In genomic region chr16:45608481-45608954, GRCm38 (mm10) we compare ENCODE assay signal across 9 mouse cellular contexts. TPM values are rescaled to one million over a fixed set of nuclear protein-coding genes. Genes with fewer than 3 reads are reported as not detected.
A peak's percentile ranks its signal among the peaks of the same experiment; 100 is the strongest.
DNase-seq lines count a peak whose midpoint lies in the region; ATAC-seq lines count a peak whose summit lies in the region.
"Had no signal": no experiment of that assay in that cellular context is flagged by ENCODE, and none has a peak within 500 bp of the region (broad histone marks: within the 10 kb centered on the region; RNA-seq: fewer than 3 reads in every experiment).

No protein-coding gene starts in this region.

- 58% methylated on average over 4 of the region's 4 CpGs for whole genome bisulfite sequencing in hindbrain, embryonic 14.5 days
- WGBS in hindbrain, embryonic 11.5 days = 65% methylated on average over 4 of the region's 4 CpGs
- WGBS in liver, embryonic 12.5 days (ENCODE audit: insufficient replicate concordance) = 38% methylated on average over 4 of the region's 4 CpGs

- H3K36me3 ChIP-seq in hindbrain, embryonic 14.5 days (replicated peaks; ENCODE audit: control insufficient read depth, insufficient read depth) = no peaks in the 10 kb centered on the region
- no peaks in the 10 kb centered on the region for H3K36me3 ChIP-seq in hindbrain, embryonic 11.5 days (ENCODE audit: control insufficient read depth, insufficient read depth, low read length)
- H3K36me3 ChIP-seq in liver, embryonic 12.5 days = no peaks in the 10 kb centered on the region
- H3K36me3 ChIP-seq in splenic B cell, adult 2 months (ENCODE audit: control insufficient read depth, insufficient read depth, low read length, poor library complexity, severe bottlenecking) = no peaks in the 10 kb centered on the region
- H3K36me3 ChIP-seq: embryonic facial prominence, embryonic 15.5 days had no signal

- no peak for ATAC-seq in hindbrain, embryonic 14.5 days (ENCODE audit: low FRiP score)
- no peak for ATAC-seq in hindbrain, embryonic 11.5 days (ENCODE audit: low FRiP score)
- peak; percentile 59 for ATAC-seq in liver, embryonic 12.5 days

- H3K4me3 ChIP-seq in hindbrain, embryonic 14.5 days (replicated peaks; ENCODE audit: low read length) = no peak overlapping the region
- no peak overlapping the region for H3K4me3 ChIP-seq in hindbrain, embryonic 11.5 days (ENCODE audit: low read depth, low read length)
- H3K4me3 ChIP-seq in liver, embryonic 12.5 days = no peak overlapping the region
- H3K4me3 ChIP-seq: embryonic facial prominence, embryonic 15.5 days had no signal

- no peaks in the 10 kb centered on the region for H3K9me3 ChIP-seq in hindbrain, embryonic 14.5 days (ENCODE audit: control insufficient read depth, low read length)
- H3K9me3 ChIP-seq in hindbrain, embryonic 11.5 days (ENCODE audit: control insufficient read depth, low read length) = no peaks in the 10 kb centered on the region
- H3K9me3 ChIP-seq in liver, embryonic 12.5 days (replicated peaks) = no peaks in the 10 kb centered on the region
- H3K9me3 ChIP-seq: embryonic facial prominence, embryonic 15.5 days had no signal

- no peak overlapping the region for H3K4me2 ChIP-seq in hindbrain, embryonic 14.5 days (replicated peaks)
- H3K4me2 ChIP-seq in hindbrain, embryonic 11.5 days (replicated peaks; ENCODE audit: low read depth, low read length) = no peak overlapping the region
- no peak overlapping the region for H3K4me2 ChIP-seq in liver, embryonic 12.5 days
- H3K4me2 ChIP-seq: embryonic facial prominence, embryonic 15.5 days had no signal

- H3K27me3 ChIP-seq in hindbrain, embryonic 14.5 days (ENCODE audit: control insufficient read depth, insufficient read depth, low read length) = no peaks in the 10 kb centered on the region
- no peaks in the 10 kb centered on the region for H3K27me3 ChIP-seq in hindbrain, embryonic 11.5 days (ENCODE audit: control insufficient read depth, insufficient read depth, low read length)
- H3K27me3 ChIP-seq in liver, embryonic 12.5 days (replicated peaks) = no peaks in the 10 kb centered on the region
- H3K27me3 ChIP-seq in splenic B cell, adult 2 months (ENCODE audit: control insufficient read depth, insufficient read depth, low read length, poor library complexity, severe bottlenecking) = no peaks in the 10 kb centered on the region
- H3K27me3 ChIP-seq: embryonic facial prominence, embryonic 15.5 days had no signal

- H3K4me1 ChIP-seq in hindbrain, embryonic 14.5 days (replicated peaks; ENCODE audit: control insufficient read depth, insufficient read depth, low read length) = no peaks in the 10 kb centered on the region
- H3K4me1 ChIP-seq in hindbrain, embryonic 11.5 days (replicated peaks; ENCODE audit: control insufficient read depth, insufficient read depth, low read length) = no peaks in the 10 kb centered on the region
- H3K4me1 ChIP-seq in liver, embryonic 12.5 days = peaks cover 4% of the 10 kb centered on the region; the same call in 1 of the 2 replicates
- H3K4me1 ChIP-seq: embryonic facial prominence, embryonic 15.5 days had no signal

- H3K9ac ChIP-seq in hindbrain, embryonic 14.5 days = no peak overlapping the region
- no peak overlapping the region for H3K9ac ChIP-seq in hindbrain, embryonic 11.5 days (ENCODE audit: low read depth, low read length)
- no peak overlapping the region for H3K9ac ChIP-seq in liver, embryonic 12.5 days
- H3K9ac ChIP-seq: embryonic facial prominence, embryonic 15.5 days had no signal

- peak; percentile 62 for DNase-seq in hindbrain, embryonic 14.5 days (ENCODE audit: low spot score)
- no peak for DNase-seq in hindbrain, embryonic 11.5 days (ENCODE audit: low spot score)
- peak; percentile 70 for DNase-seq in Muller cell, postnatal 12 days (ENCODE audit: inconsistent ontology term)
- DNase-seq in forelimb bud, embryonic 11.5 days (ENCODE audit: low read depth, low spot score) = peak; percentile 24
- peak; percentile 7 for DNase-seq in splenic B cell, adult 2 months (ENCODE audit: low read depth, low spot score)
- DNase-seq in cerebellum, postnatal 25 days = no peak
- DNase-seq in thymus, postnatal 14 days = no peak

- no peak overlapping the region for H3K27ac ChIP-seq in hindbrain, embryonic 14.5 days
- H3K27ac ChIP-seq in hindbrain, embryonic 11.5 days (ENCODE audit: low read depth, low read length) = no peak overlapping the region
- no peak overlapping the region for H3K27ac ChIP-seq in liver, embryonic 12.5 days
- H3K27ac ChIP-seq: embryonic facial prominence, embryonic 15.5 days had no signal

RNA-seq across cellular contexts. Expression of gene Gcsam, which starts 1.7 kb away (rescaled TPM):
- polyA plus RNA-seq in hindbrain, embryonic 14.5 days (2014; fragmentation: Nextera tagmentation; extraction: Ambion mirVana) = 0.08 TPM in 1 of 2 replicates, not detected in the other
- polyA plus RNA-seq in hindbrain, embryonic 11.5 days (2014; fragmentation: Nextera tagmentation; extraction: Ambion mirVana) = 0.07 and 0.34 TPM in 2 replicates
- 1.8 and 2.3 TPM in 2 replicates for polyA plus RNA-seq in liver, embryonic 12.5 days (2016; fragmentation: Nextera tagmentation; extraction: Ambion mirVana)

RNA-seq across cellular contexts. Expression of gene BC016579, which starts 45.4 kb away (rescaled TPM):
- polyA plus RNA-seq in hindbrain, embryonic 14.5 days (2014; fragmentation: Nextera tagmentation; extraction: Ambion mirVana) = 0.09 TPM in 1 of 2 replicates, not detected in the other
- 0.15 and 0.28 TPM in 2 replicates for polyA plus RNA-seq in hindbrain, embryonic 11.5 days (2014; fragmentation: Nextera tagmentation; extraction: Ambion mirVana)
- 0.44 and 0.54 TPM in 2 replicates for polyA plus RNA-seq in liver, embryonic 12.5 days (2016; fragmentation: Nextera tagmentation; extraction: Ambion mirVana)

Comparison
In these comparisons a context has a peak if more than half of its experiments do, and no peak if none do; other contexts are left out.
1. DNase-seq: peak in hindbrain, embryonic 14.5 days (single experiment), Muller cell, postnatal 12 days (single experiment), forelimb bud, embryonic 11.5 days (single experiment) and splenic B cell, adult 2 months (single experiment); none in hindbrain, embryonic 11.5 days (single experiment), cerebellum, postnatal 25 days (0 of 2) and thymus, postnatal 14 days (single experiment).